Mouse (Mus musculus): ENCODE results near the gene Fes. TPM values are rescaled to one million over a fixed set of nuclear protein-coding genes. Genes with fewer than 3 reads are reported as not detected.

The Fes gene
- polyA plus RNA-seq, 1 experiment from 2014 or later = 11.4 TPM

DNA sequence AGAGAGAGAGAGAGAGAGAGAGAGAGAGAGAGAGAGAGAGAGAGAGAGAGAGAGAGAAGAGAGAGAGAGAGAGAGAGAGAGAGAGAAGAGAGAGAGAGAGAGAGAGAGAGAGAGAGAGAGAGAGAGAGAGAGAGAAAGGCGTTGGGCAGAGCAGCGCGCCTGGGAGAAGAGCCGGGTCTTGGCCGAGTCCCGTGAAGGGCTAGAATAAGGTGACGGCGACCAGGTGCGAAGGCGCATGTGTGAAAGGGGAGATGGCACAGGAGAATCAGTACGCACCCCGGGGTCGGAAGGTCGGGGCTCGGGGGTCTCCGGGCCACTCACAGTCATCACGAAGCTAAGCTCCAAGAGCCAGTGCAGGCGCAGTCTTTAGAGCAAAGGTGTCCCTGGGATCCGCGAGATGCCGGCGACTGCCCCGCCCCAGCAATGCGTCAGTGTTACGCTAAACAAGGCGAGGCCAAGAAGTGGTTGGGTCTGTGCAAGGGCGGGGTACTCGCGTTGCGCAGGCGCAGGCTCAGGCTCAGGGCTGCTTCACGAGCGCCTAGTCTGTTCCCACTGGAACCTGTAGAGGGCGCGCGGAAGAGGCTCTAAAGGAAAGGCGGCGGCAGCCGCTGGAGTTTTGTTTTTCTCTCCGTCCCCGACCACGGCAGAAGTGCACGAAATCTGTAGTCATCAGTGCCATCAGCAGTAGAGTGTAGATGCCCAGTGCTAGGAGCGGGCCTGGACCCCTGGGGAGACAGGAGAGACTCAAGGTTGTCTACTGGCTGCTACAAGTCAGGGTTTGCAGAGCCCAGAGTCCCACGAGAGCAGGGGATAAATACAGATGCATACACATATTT is 47.7 kb downstream of the Fes start:
- peak; percentile 97 for ATAC-seq (ENCODE audit: low FRiP score, low TSS enrichment)
- H3K27ac ChIP-seq (ENCODE audit: low read depth, low read length) = peak overlapping the region; percentile 63
- WGBS = under 1% methylated on average over 45 of the region's 45 CpGs

GRCm38 (mm10) chr7:80339371-80339770 is 48.4 kb downstream of the Fes start:
- Histone ChIP-seq H3K27me3 (ENCODE audit: control insufficient read depth, insufficient read depth, low read length) (no peaks in the 10 kb centered on the region), H3K9ac (ENCODE audit: low read depth, low read length) (peak overlapping the region; percentile 61), H3K27ac (ENCODE audit: low read depth, low read length) (no peak overlapping the region), H3K4me3 (ENCODE audit: low read length) (peak overlapping the region; percentile 66), H3K4me1 (ENCODE audit: control insufficient read depth, insufficient read depth, low read length) (peaks cover 18% of the 10 kb centered on the region), H3K36me3 (ENCODE audit: control insufficient read depth, insufficient read depth, low read length) (peaks cover 34% of the 10 kb centered on the region), H3K4me2 (replicated peaks; ENCODE audit: low read depth, low read length) (peak overlapping the region; percentile 55), H3K9me3 (ENCODE audit: control insufficient read depth, low read length) (no peaks in the 10 kb centered on the region)
- ATAC-seq (ENCODE audit: low FRiP score, low TSS enrichment) = no peak
- 7% methylated on average over 17 of the region's 17 CpGs for WGBS

More for the DNA sequence above, 47.7 kb downstream of the Fes start:
- Histone ChIP-seq H3K4me3 (ENCODE audit: low read length) (peak overlapping the region; percentile 66), H3K9me3 (ENCODE audit: control insufficient read depth, low read length) (no peaks in the 10 kb centered on the region), H3K4me1 (ENCODE audit: control insufficient read depth, insufficient read depth, low read length) (peaks cover 18% of the 10 kb centered on the region), H3K36me3 (ENCODE audit: control insufficient read depth, insufficient read depth, low read length) (peaks cover 28% of the 10 kb centered on the region), H3K27me3 (ENCODE audit: control insufficient read depth, insufficient read depth, low read length) (no peaks in the 10 kb centered on the region), H3K9ac (ENCODE audit: low read depth, low read length) (peak overlapping the region; percentile 61), H3K4me2 (replicated peaks; ENCODE audit: low read depth, low read length) (peak overlapping the region; percentile 55)

GRCm38 (mm10) chr7:80336932-80337331 is 50.8 kb downstream of the Fes start:
- 88% methylated on average over 3 of the region's 3 CpGs for WGBS
- Histone ChIP-seq H3K36me3 (ENCODE audit: control insufficient read depth, insufficient read depth, low read length) (peaks cover 55% of the 10 kb centered on the region), H3K27ac (ENCODE audit: low read depth, low read length) (no peak overlapping the region)

DNA sequence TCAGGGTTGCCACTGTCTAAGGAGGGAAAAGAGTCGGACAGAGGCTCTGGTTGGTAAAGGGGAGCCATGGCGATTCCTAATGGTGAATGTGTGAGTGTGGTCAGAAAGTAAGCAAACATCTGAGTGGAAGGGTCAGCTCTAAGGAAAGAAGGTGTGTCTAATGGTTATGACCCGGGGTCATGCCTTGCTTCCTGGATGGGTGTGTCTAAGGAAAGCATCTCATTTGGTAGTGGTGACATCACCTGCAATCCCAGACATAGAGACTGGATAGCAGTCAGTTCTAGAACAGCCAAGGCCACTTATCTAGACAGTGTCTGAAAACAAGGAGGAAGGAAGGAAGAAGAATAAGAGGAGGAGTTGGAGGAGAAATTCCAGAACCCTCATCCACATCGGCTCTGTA is 52.9 kb downstream of the Fes start:
- H3K9me3 ChIP-seq (ENCODE audit: control insufficient read depth, low read length) = 0 out of 2 replicates have a peak, but pooled peaks cover 2% of the 10 kb centered on the region
- no peak overlapping the region for H3K9ac ChIP-seq (ENCODE audit: low read depth, low read length)
- H3K36me3 ChIP-seq (ENCODE audit: control insufficient read depth, insufficient read depth, low read length) = peaks cover 76% of the 10 kb centered on the region
- no peaks in the 10 kb centered on the region for H3K27me3 ChIP-seq (ENCODE audit: control insufficient read depth, insufficient read depth, low read length)
- H3K4me1 ChIP-seq (ENCODE audit: control insufficient read depth, insufficient read depth, low read length) = peaks cover 10% of the 10 kb centered on the region
- 91% methylated on average over 4 of the region's 4 CpGs for WGBS
- no peak overlapping the region for H3K27ac ChIP-seq (ENCODE audit: low read depth, low read length)
- no peak overlapping the region for H3K4me3 ChIP-seq (ENCODE audit: low read length)
- ATAC-seq (ENCODE audit: low FRiP score, low TSS enrichment) = no peak
- H3K4me2 ChIP-seq (replicated peaks; ENCODE audit: low read depth, low read length) = no peak overlapping the region

More at GRCm38 (mm10) chr7:80336932-80337331, 50.8 kb downstream of the Fes start:
- H3K4me3 ChIP-seq (ENCODE audit: low read length) = no peak overlapping the region
- no peak overlapping the region for H3K9ac ChIP-seq (ENCODE audit: low read depth, low read length)
- peaks cover 10% of the 10 kb centered on the region for H3K4me1 ChIP-seq (ENCODE audit: control insufficient read depth, insufficient read depth, low read length)
- 0 out of 2 replicates have a peak, but pooled peaks cover 2% of the 10 kb centered on the region for H3K9me3 ChIP-seq (ENCODE audit: control insufficient read depth, low read length)
- H3K27me3 ChIP-seq (ENCODE audit: control insufficient read depth, insufficient read depth, low read length) = no peaks in the 10 kb centered on the region
- no peak overlapping the region for H3K4me2 ChIP-seq (replicated peaks; ENCODE audit: low read depth, low read length)
- no peak for ATAC-seq (ENCODE audit: low FRiP score, low TSS enrichment)

DNA sequence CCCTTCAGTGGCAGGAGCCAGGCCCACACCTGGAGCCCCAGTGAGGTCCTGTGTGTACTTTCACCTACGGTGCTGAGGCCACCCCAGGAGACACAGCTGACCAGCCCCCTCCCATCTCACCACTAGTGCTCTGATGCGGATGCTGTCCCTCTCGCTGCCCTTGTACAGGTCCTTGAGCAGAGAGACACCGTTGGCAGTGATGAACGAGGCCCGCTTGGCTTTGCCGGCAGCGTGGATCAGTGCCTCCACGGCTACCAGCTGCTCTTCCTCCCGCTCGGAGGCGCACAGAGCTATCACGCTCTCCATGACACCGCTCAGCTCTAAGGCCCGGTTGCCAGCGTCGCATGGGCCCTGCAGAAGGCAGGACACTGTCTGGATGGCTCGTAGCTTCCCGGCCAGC is 56.3 kb downstream of the Fes start:
- H3K4me3 ChIP-seq (ENCODE audit: low read length) = no peak overlapping the region
- no peak for ATAC-seq (ENCODE audit: low FRiP score, low TSS enrichment)
- H3K36me3 ChIP-seq (ENCODE audit: control insufficient read depth, insufficient read depth, low read length) = peaks cover 96% of the 10 kb centered on the region
- H3K27ac ChIP-seq (ENCODE audit: low read depth, low read length) = no peak overlapping the region
- 91% methylated on average over 19 of the region's 19 CpGs for WGBS
- H3K27me3 ChIP-seq (ENCODE audit: control insufficient read depth, insufficient read depth, low read length) = no peaks in the 10 kb centered on the region
- no peak overlapping the region for H3K4me2 ChIP-seq (replicated peaks; ENCODE audit: low read depth, low read length)
- no peaks in the 10 kb centered on the region for H3K4me1 ChIP-seq (ENCODE audit: control insufficient read depth, insufficient read depth, low read length)
- no peak overlapping the region for H3K9ac ChIP-seq (ENCODE audit: low read depth, low read length)
- 0 out of 2 replicates have a peak, but pooled peaks cover 2% of the 10 kb centered on the region for H3K9me3 ChIP-seq (ENCODE audit: control insufficient read depth, low read length)

DNA sequence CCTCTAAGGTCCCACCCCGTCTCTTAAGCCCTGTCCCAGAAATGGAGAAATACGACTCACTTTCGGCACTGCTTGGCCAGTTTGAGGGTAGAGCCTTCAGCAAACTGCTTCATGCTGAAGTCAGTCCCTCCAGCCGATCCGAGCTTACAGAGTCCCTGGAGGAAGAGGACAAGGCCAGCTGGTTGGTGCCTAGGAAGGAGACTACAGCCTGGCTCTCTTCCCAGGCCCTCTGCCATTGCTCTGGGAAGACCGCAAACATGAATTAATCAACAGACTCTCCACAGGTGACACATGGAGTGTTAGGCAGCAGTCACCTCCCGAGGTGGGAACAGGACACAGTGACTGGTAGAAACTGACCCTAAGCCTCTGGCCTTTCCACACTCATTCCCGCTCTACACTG is 57.5 kb downstream of the Fes start:
- Histone ChIP-seq H3K4me3 (ENCODE audit: low read length) (no peak overlapping the region), H3K27ac (ENCODE audit: low read depth, low read length) (no peak overlapping the region), H3K9me3 (ENCODE audit: control insufficient read depth, low read length) (0 out of 2 replicates have a peak, but pooled peaks cover 2% of the 10 kb centered on the region), H3K4me2 (replicated peaks; ENCODE audit: low read depth, low read length) (no peak overlapping the region), H3K4me1 (ENCODE audit: control insufficient read depth, insufficient read depth, low read length) (no peaks in the 10 kb centered on the region), H3K36me3 (ENCODE audit: control insufficient read depth, insufficient read depth, low read length) (peaks cover 94% of the 10 kb centered on the region), H3K27me3 (ENCODE audit: control insufficient read depth, insufficient read depth, low read length) (no peaks in the 10 kb centered on the region), H3K9ac (ENCODE audit: low read depth, low read length) (no peak overlapping the region)
- no peak for ATAC-seq (ENCODE audit: low FRiP score, low TSS enrichment)
- WGBS = 94% methylated on average over 8 of the region's 8 CpGs

Other genes with a start within 250 kb of the Fes start
- gene Sema4b, start 201.1 kb downstream of the Fes start, polyA plus RNA-seq (2014; fragmentation: Nextera tagmentation; extraction: Ambion mirVana) = 13.0 and 19.9 TPM in 2 replicates
- 100 and 139 TPM in 2 replicates for gene Cib1, start 155.1 kb downstream of the Fes start, polyA plus RNA-seq (2014; fragmentation: Nextera tagmentation; extraction: Ambion mirVana)
- gene Gdpgp1, start 155.1 kb downstream of the Fes start, polyA plus RNA-seq (2014; fragmentation: Nextera tagmentation; extraction: Ambion mirVana) = 3.3 and 5.3 TPM in 2 replicates
- 0.47 and 1.7 TPM in 2 replicates for gene Ttll13, start 141.6 kb downstream of the Fes start, polyA plus RNA-seq (2014; fragmentation: Nextera tagmentation; extraction: Ambion mirVana)
- 44.8 and 49.7 TPM in 2 replicates for gene Ngrn, start 126.7 kb downstream of the Fes start, polyA plus RNA-seq (2014; fragmentation: Nextera tagmentation; extraction: Ambion mirVana)
- 9.9 and 15.5 TPM in 2 replicates for gene Vps33b, start 118.3 kb downstream of the Fes start, polyA plus RNA-seq (2014; fragmentation: Nextera tagmentation; extraction: Ambion mirVana)
- gene Prc1, start 93.5 kb downstream of the Fes start, polyA plus RNA-seq (2014; fragmentation: Nextera tagmentation; extraction: Ambion mirVana) = 140 and 158 TPM in 2 replicates
- 15.1 and 15.9 TPM in 2 replicates for gene Rccd1, start 63.5 kb downstream of the Fes start, polyA plus RNA-seq (2014; fragmentation: Nextera tagmentation; extraction: Ambion mirVana)
- gene Unc45a, start 46.9 kb downstream of the Fes start, polyA plus RNA-seq (2014; fragmentation: Nextera tagmentation; extraction: Ambion mirVana) = 17.8 and 27.8 TPM in 2 replicates
- gene Hddc3, start 44.8 kb downstream of the Fes start, polyA plus RNA-seq (2014; fragmentation: Nextera tagmentation; extraction: Ambion mirVana) = 19.9 and 22.4 TPM in 2 replicates
- gene Man2a2, start 16.6 kb downstream of the Fes start, polyA plus RNA-seq (2014; fragmentation: Nextera tagmentation; extraction: Ambion mirVana) = 11.9 and 17.2 TPM in 2 replicates
- 11.3 and 13.6 TPM in 2 replicates for gene Furin, start 17.5 kb upstream of the Fes start, polyA plus RNA-seq (2014; fragmentation: Nextera tagmentation; extraction: Ambion mirVana)
- 24.1 and 34.5 TPM in 2 replicates for gene Blm, start 147.2 kb upstream of the Fes start, polyA plus RNA-seq (2014; fragmentation: Nextera tagmentation; extraction: Ambion mirVana)

All from kidney, embryonic 14.5 days (tissue).